Mouse (Mus musculus) lung, postnatal 0 days (tissue): ENCODE data around the gene Nrxn2.

Source experiments
- CTCF ChIP-seq: IDR thresholded peaks from 2 replicates; pipeline ENCODE4 v1.5.1; 2016; ENCODE audit warnings: antibody characterized with exemption, mild to moderate bottlenecking
- EP300 ChIP-seq: IDR thresholded peaks from 2 replicates; pipeline ENCODE4 v1.6.1; 2016; ENCODE audit warnings: antibody characterized with exemption, mild to moderate bottlenecking, control low read depth

- TF ChIP-seq CTCF: no peak
- no peak for TF ChIP-seq EP300
These were observed 28.4 kb downstream of the Nrxn2 start for GRCm38 (mm10) chr19:6446736-6447437.
